8 mouse cellular contexts compared by ENCODE assay signal in genomic region chr16:94572422-94572821, GRCm38 (mm10). TPM values are rescaled to one million over a fixed set of nuclear protein-coding genes. Genes with fewer than 3 reads are reported as not detected.
DNase-seq lines count a peak whose midpoint lies in the region; ATAC-seq and TF ChIP-seq lines count a peak whose summit lies in the region.

No protein-coding gene starts in this region.

- H3K27ac ChIP-seq in heart, embryonic 13.5 days (replicated peaks) = peak overlapping the region; percentile 40; the same call in 1 of the 2 replicates
- H3K27ac ChIP-seq in CH12.LX (ENCODE audit: insufficient read depth, low read depth) (no peak overlapping the region), macrophage (peak overlapping the region; percentile 73)
- no peak overlapping the region for H3K27ac ChIP-seq in forebrain, postnatal 0 days (ENCODE audit: low read depth, low read length)

- ATAC-seq in heart, embryonic 13.5 days (ENCODE audit: extremely low read depth, insufficient number of reproducible peaks, low FRiP score, low TSS enrichment) = no peak
- no peak for ATAC-seq in forebrain, postnatal 0 days

- TF ChIP-seq EP300 in CH12.LX (IDR thresholded peaks at IDR 0.05; ENCODE audit: low read length) = no peak

- peaks cover 69% of the 10 kb centered on the region for H3K4me1 ChIP-seq in heart, embryonic 13.5 days
- peaks cover 19 to 58% of the 10 kb centered on the region in 2 experiments for H3K4me1 ChIP-seq in CH12.LX (ENCODE audit: control insufficient read depth in 1 of 2, insufficient read depth in 2 of 2)
- peaks cover 10% of the 10 kb centered on the region for H3K4me1 ChIP-seq in forebrain, postnatal 0 days (ENCODE audit: insufficient read depth)

- no peak for DNase-seq in heart, postnatal 14 days
- peak; percentile 48 for DNase-seq in CH12.LX (ENCODE audit: extremely low read depth)
- no peak for DNase-seq in forebrain, postnatal 0 days
- no peak for DNase-seq in left cerebral cortex, adult 11 months (ENCODE audit: low spot score)
- no peak for DNase-seq in testis, postnatal 14 days (ENCODE audit: low spot score)
- no peak for DNase-seq in cerebellum, adult 11-12 months

- no peak for TF ChIP-seq CTCF in CH12.LX (conservative IDR thresholded peaks at IDR 0.05 in 1 of 2, IDR thresholded peaks at IDR 0.05 in 1 of 2; ENCODE audit: low read depth in 2 of 2, low read length in 2 of 2)
- no peak for TF ChIP-seq CTCF in forebrain, postnatal 0 days (IDR thresholded peaks at IDR 0.05; ENCODE audit: low read depth)

- H3K9ac ChIP-seq in heart, embryonic 13.5 days = peak overlapping the region; percentile 72
- H3K9ac ChIP-seq in CH12.LX (ENCODE audit: insufficient read depth, low read depth) = peak overlapping the region; percentile 54
- no peak overlapping the region for H3K9ac ChIP-seq in forebrain, postnatal 0 days

- in situ Hi-C loops in CH12.LX (cut with MboI; ENCODE audit: low pct_ligation_motif_present, low pct_unique_long_range_greater_than_20kb, low sequenced_read_pairs) = no loop called here

- no peaks in the 10 kb centered on the region for H3K36me3 ChIP-seq in heart, embryonic 13.5 days
- H3K36me3 ChIP-seq in CH12.LX (replicated peaks in 1 of 2; ENCODE audit: control insufficient read depth in 1 of 2, insufficient read depth in 1 of 2, low read length in 1 of 2) (peaks cover 0 to 27% of the 10 kb centered on the region in 2 experiments), macrophage (ENCODE audit: inconsistent target) (no peaks in the 10 kb centered on the region)
- no peaks in the 10 kb centered on the region for H3K36me3 ChIP-seq in forebrain, postnatal 0 days (ENCODE audit: insufficient read depth)

- H3K4me2 ChIP-seq in heart, embryonic 13.5 days = peak overlapping the region; percentile 85
- H3K4me2 ChIP-seq in CH12.LX (ENCODE audit: insufficient read depth, low read depth, poor library complexity, severe bottlenecking) = peak overlapping the region; percentile 67
- peak overlapping the region; percentile 35; the same call in 1 of the 2 replicates for H3K4me2 ChIP-seq in forebrain, postnatal 0 days (ENCODE audit: low read depth)

- H3K4me3 ChIP-seq in heart, embryonic 13.5 days = peak overlapping the region; percentile 34
- H3K4me3 ChIP-seq in CH12.LX (replicated peaks in 1 of 3; ENCODE audit: low read depth in 2 of 3, low read length in 2 of 3, poor library complexity in 1 of 3) = peak overlapping the region; percentile 15 to 88 (median 86)
- no peak overlapping the region for H3K4me3 ChIP-seq in forebrain, postnatal 0 days (ENCODE audit: low read depth, low read length)
- H3K4me3 ChIP-seq in macrophage (ENCODE audit: inconsistent target) = no peak overlapping the region

- 16% methylated on average over 2 of the region's 2 CpGs for WGBS in heart, embryonic 13.5 days
- 24% methylated on average over 2 of the region's 2 CpGs for WGBS in forebrain, postnatal 0 days
- 25% methylated on average over 2 of the region's 2 CpGs for WGBS in macrophage (ENCODE audit: missing documents)

- peaks cover 74% of the 10 kb centered on the region for H3K79me2 ChIP-seq in CH12.LX (replicated peaks; ENCODE audit: control insufficient read depth, extremely low read depth, insufficient read depth, poor library complexity, severe bottlenecking)
- H3K79me2 ChIP-seq in macrophage (ENCODE audit: inconsistent target) = peaks cover 66% of the 10 kb centered on the region

- no peak for TF ChIP-seq RAD21 in CH12.LX (IDR thresholded peaks at IDR 0.05; ENCODE audit: low read depth, low read length)

- no peaks in the 10 kb centered on the region for H3K27me3 ChIP-seq in heart, embryonic 13.5 days (replicated peaks)
- H3K27me3 ChIP-seq in CH12.LX (replicated peaks) = no peaks in the 10 kb centered on the region
- no peaks in the 10 kb centered on the region for H3K27me3 ChIP-seq in forebrain, postnatal 0 days (ENCODE audit: insufficient read depth, low read length)

- no peaks in the 10 kb centered on the region for H3K9me3 ChIP-seq in heart, embryonic 13.5 days
- H3K9me3 ChIP-seq in CH12.LX (replicated peaks; ENCODE audit: low read length) = no peaks in the 10 kb centered on the region
- H3K9me3 ChIP-seq in forebrain, postnatal 0 days (ENCODE audit: low read length) = no peaks in the 10 kb centered on the region

- intact Hi-C loops in heart, postnatal 14 days (cut with DNase I) = no loop called here

- TF ChIP-seq POLR2A in CH12.LX (IDR thresholded peaks at IDR 0.05; ENCODE audit: low read depth, low read length) = no peak

- dilution Hi-C loops in CH12.LX (cut with MboI; ENCODE audit: extremely low pct_ligation_motif_present, extremely low pct_unique_long_range_greater_than_20kb, low sequenced_read_pairs) = no loop called here

TF ChIP-seq in CH12.LX, 34 proteins besides CTCF, POLR2A, EP300 and RAD21:
- TF ChIP-seq NELFE (IDR thresholded peaks at IDR 0.05; ENCODE audit: low read depth, low read length) = no peak
- no peak for TF ChIP-seq CHD1 (IDR thresholded peaks at IDR 0.05; ENCODE audit: low read depth, low read length)
- no peak for TF ChIP-seq IRF4 (IDR thresholded peaks at IDR 0.05; ENCODE audit: low read depth, low read length)

RNA-seq across cellular contexts. Expression of gene Dyrk1a, which starts 2.6 kb away (rescaled TPM):
- 6.7 and 7.2 TPM in 2 replicates for polyA plus RNA-seq in heart, embryonic 13.5 days (2015; fragmentation: Nextera tagmentation; extraction: Ambion mirVana)
- total RNA-seq in heart, postnatal 14 days (2021) = 10 to 100 TPM; 68.6 to 69.6 TPM
- 32.4 and 36.1 TPM in 2 replicates for total RNA-seq in CH12.LX (2012; rRNA removed)
- 39.2 and 40.4 TPM in 2 replicates for total RNA-seq in CH12.LX (2014; rRNA removed)
- polyA plus RNA-seq in CH12.LX (2012; ENCODE audit: insufficient read length, low read depth) = 42.9 and 53.7 TPM in 2 replicates
- 68.8 and 101 TPM in 2 replicates for total RNA-seq in forebrain, postnatal 0 days (2014; rRNA removed)
- 10.5 and 13.5 TPM in 2 replicates for polyA plus RNA-seq in forebrain, postnatal 0 days (2015; fragmentation: Nextera tagmentation; extraction: Ambion mirVana)
- 100 to 1,000 TPM in 3 of 26 experiments, 10 to 100 TPM in 23; 54.2 to 149 (median 85.4) TPM for total RNA-seq in macrophage (2018; cell fraction: chromatin; rRNA removed)
- 10 to 100 TPM; 40.1 to 59.8 (median 43.8) TPM for total RNA-seq in macrophage (2018; cell fraction: cytosol; rRNA removed)
- 10 to 100 TPM; 54.6 to 87.2 (median 64.8) TPM for total RNA-seq in macrophage (2018; cell fraction: nucleus; rRNA removed)
- polyA plus RNA-seq in macrophage (2018) = 22.5 to 30.9 TPM (median 25.6 TPM) in 3 replicates

RNA-seq across cellular contexts. Expression of gene Vps26c, which starts 45.8 kb away (rescaled TPM):
- 43.6 and 46.7 TPM in 2 replicates for polyA plus RNA-seq in heart, embryonic 13.5 days (2015; fragmentation: Nextera tagmentation; extraction: Ambion mirVana)
- 10 to 100 TPM; 26.7 to 27.8 TPM for total RNA-seq in heart, postnatal 14 days (2021)
- total RNA-seq in CH12.LX (2012; rRNA removed) (46.9 and 47.8 TPM in 2 replicates), CH12.LX (2014; rRNA removed) (74.4 and 75.5 TPM in 2 replicates)
- polyA plus RNA-seq in CH12.LX (2012; ENCODE audit: insufficient read length, low read depth) (40.0 and 43.5 TPM in 2 replicates), macrophage (2018) (45.9 to 89.1 TPM (median 67.2 TPM) in 3 replicates)
- 72.2 and 82.0 TPM in 2 replicates for total RNA-seq in forebrain, postnatal 0 days (2014; rRNA removed)
- 48.2 and 55.0 TPM in 2 replicates for polyA plus RNA-seq in forebrain, postnatal 0 days (2015; fragmentation: Nextera tagmentation; extraction: Ambion mirVana)
- total RNA-seq in macrophage (2018; cell fraction: chromatin; rRNA removed) = 100 to 1,000 TPM in 6 of 26 experiments, 10 to 100 TPM in 20; 21.2 to 142 (median 55.7) TPM
- total RNA-seq in macrophage (2018; cell fraction: cytosol; rRNA removed) = 10 to 100 TPM; 36.1 to 82.0 (median 68.2) TPM
- total RNA-seq in macrophage (2018; cell fraction: nucleus; rRNA removed) = 100 to 1,000 TPM in 1 of 26 experiments, 10 to 100 TPM in 25; 20.1 to 108 (median 38.4) TPM

Comparison
In these comparisons a context has a peak if more than half of its experiments do, and no peak if none do; other contexts are left out.
1. H3K27ac ChIP-seq: peak in heart, embryonic 13.5 days (single experiment) and macrophage (single experiment); none in CH12.LX (single experiment) and forebrain, postnatal 0 days (single experiment).
2. H3K4me2 ChIP-seq: peak in every context shown above with its lines; median percentile 85 in heart, embryonic 13.5 days; 67 in CH12.LX; 35 in forebrain, postnatal 0 days.
3. H3K4me3 ChIP-seq: peak in heart, embryonic 13.5 days (single experiment) and CH12.LX (3 of 3); none in forebrain, postnatal 0 days (single experiment) and macrophage (single experiment).